Mouse (Mus musculus) spleen, adult 2 months (tissue): ENCODE data around the gene 5330417H12Rik. TPM values are rescaled to one million over a fixed set of nuclear protein-coding genes. Genes with fewer than 3 reads are reported as not detected.

Source experiments
- DNase-seq, 2 experiments: peaks; one replicate each; pipeline versions ENCODE4 v3.0.0 to v3.0.0-alpha.2; 2012 to 2021; ENCODE audit warnings: low spot score in 2 of 2, low read depth in 1 of 2
- H3K27ac ChIP-seq: fragments of 200-500 bp; 2 replicates; pipeline ENCODE4 v1.5.1; 2012; ENCODE audit warnings: low read length, inconsistent platforms; ENCODE audit not compliant: insufficient read depth
- H3K27me3 ChIP-seq: fragments of 200-500 bp; 2 replicates; pipeline ENCODE4 v1.6.1; 2012; ENCODE audit warnings: mild to moderate bottlenecking, moderate library complexity, low read length, inconsistent platforms; ENCODE audit not compliant: control insufficient read depth, insufficient read depth
- H3K36me3 ChIP-seq: fragments of 200-500 bp; 2 replicates; pipeline ENCODE4 v1.6.1; 2012; ENCODE audit warnings: mild to moderate bottlenecking, low read length, inconsistent platforms; ENCODE audit not compliant: control insufficient read depth, insufficient read depth
- H3K4me1 ChIP-seq: fragments of 200-500 bp; 2 replicates; pipeline ENCODE4 v1.6.1; 2011; ENCODE audit warnings: inconsistent platforms; ENCODE audit not compliant: control insufficient read depth, insufficient read depth, insufficient read length
- H3K4me3 ChIP-seq: fragments of 200-500 bp; 2 replicates; pipeline ENCODE4 v1.5.1; 2011; ENCODE audit warnings: mild to moderate bottlenecking, inconsistent platforms; ENCODE audit not compliant: insufficient read depth, insufficient read length; ENCODE audit errors: extremely low read depth
- CTCF ChIP-seq: fragments of 200-500 bp; IDR thresholded peaks from 2 replicates; pipeline ENCODE4 v1.5.1; 2011; ENCODE audit warnings: mild to moderate bottlenecking, inconsistent platforms; ENCODE audit not compliant: insufficient read depth, insufficient read length, insufficient replicate concordance; ENCODE audit errors: extremely low read depth
- POLR2A ChIP-seq: fragments of 200-500 bp; IDR thresholded peaks from 2 replicates; pipeline ENCODE4 v1.6.1; 2011; ENCODE audit warnings: low read depth, low read length, inconsistent platforms
- whole genome bisulfite sequencing: fragments of 180-500 bp; shearing (Covaris S2); methylation state at CpG from one replicate; pipeline ENCODE4 v1.1.7; 2018; 5-methylcytosine and 5-hydroxymethylcytosine counted together
- polyA plus RNA-seq: library from polyadenylated mRNA; depleted of rRNA; stranded (reverse); fragments of >200 nt; gene quantifications from 2 replicates; pipeline ENCODE4 v1.2.3, GENCODE M21; 2012

5330417H12Rik gene
- polyA plus RNA-seq, 1 experiment: not detected

DNA sequence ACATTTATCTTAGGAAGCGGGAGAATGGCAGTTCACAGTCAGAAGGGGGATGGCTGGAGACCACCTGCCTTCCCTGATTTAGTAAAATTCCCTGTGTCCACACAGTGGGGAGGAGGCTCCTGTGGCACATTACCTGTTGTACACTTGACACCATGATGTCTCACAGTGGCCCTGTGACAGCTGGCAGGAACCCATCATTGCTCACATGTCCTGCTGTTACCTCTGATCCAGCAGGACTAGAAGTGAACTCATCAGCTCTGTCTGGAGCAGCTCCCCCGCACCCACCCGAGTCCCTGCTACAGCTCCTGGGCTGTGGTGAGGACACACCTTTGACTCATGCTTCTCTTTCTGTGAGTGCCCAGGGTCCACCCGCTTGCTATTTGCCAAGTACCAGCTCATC, 8.2 kb upstream of the 5330417H12Rik start:
- peaks cover 7% of the 10 kb centered on the region; the same call in 1 of the 2 replicates for H3K4me1 ChIP-seq

DNA sequence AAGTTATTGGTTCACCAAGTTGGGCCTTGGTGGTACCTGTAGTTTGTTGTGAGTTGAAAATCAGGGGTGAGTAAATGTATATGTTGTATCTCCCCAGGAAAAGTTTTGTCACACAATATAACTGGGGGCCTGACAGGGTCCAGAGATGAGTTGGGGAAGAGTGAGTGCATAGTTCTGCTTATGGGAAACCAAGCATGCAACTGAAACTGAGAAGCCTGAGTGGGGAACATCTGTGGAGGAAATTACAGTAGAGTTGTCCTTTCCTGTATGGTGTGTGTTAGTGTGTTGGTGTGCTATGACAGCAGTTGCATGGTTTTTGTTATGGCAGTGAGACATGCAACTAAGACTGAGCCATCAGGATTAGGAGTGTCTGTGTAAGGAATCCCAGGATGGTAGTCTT, 3.4 kb upstream of the 5330417H12Rik start:
- TF ChIP-seq CTCF: no peak
- no peak for TF ChIP-seq POLR2A
- DNase-seq: peak; percentile 11 to 14
- Histone ChIP-seq H3K27me3 (no peaks in the 10 kb centered on the region), H3K27ac (peak overlapping the region; percentile 50), H3K36me3 (no peaks in the 10 kb centered on the region), H3K4me1 (peaks cover 9% of the 10 kb centered on the region), H3K4me3 (no peak overlapping the region)

More for the DNA sequence above, 8.2 kb upstream of the 5330417H12Rik start:
- WGBS: 92% methylated on average over 4 of the region's 4 CpGs
- Histone ChIP-seq H3K27ac (no peak overlapping the region), H3K4me3 (no peak overlapping the region), H3K36me3 (no peaks in the 10 kb centered on the region), H3K27me3 (no peaks in the 10 kb centered on the region)
- no peak for TF ChIP-seq CTCF
- TF ChIP-seq POLR2A: no peak
- DNase-seq: no peak

- no peak overlapping the region for H3K27ac ChIP-seq
- 96% methylated on average over 6 of the region's 6 CpGs for WGBS
- DNase-seq: no peak
- no peaks in the 10 kb centered on the region for H3K27me3 ChIP-seq
- H3K4me1 ChIP-seq: peaks cover 9% of the 10 kb centered on the region
- TF ChIP-seq POLR2A (no peak), CTCF (no peak)
- H3K4me3 ChIP-seq: no peak overlapping the region
- H3K36me3 ChIP-seq: no peaks in the 10 kb centered on the region
Observed at GRCm38 (mm10) chr7:107625781-107626180, 820 bp upstream of the 5330417H12Rik start.

DNA sequence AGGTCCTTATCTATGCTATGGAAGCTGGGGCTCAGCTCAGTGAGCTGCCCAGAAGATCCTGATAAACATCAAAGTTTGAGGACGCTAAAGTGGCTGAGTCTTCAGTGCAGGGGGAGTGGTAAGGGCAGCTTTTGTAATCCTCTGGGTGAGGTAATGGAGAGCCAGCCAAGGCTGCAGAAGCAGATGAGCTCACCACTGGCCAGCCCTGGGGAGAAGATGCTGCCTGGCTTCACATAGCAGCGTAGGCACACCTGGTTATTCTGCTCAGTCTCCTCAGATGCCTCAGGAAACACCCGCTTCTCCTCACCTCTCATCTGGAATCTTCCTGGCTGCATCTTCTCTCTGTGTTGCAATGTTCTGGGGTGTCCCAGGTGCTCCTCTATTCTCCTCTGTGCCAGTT, 529 bp downstream of the 5330417H12Rik start:
- no peak overlapping the region for H3K4me3 ChIP-seq
- 86% methylated on average over 3 of the region's 3 CpGs for WGBS

GRCm38 (mm10) chr7:107620137-107620536, 4.8 kb downstream of the 5330417H12Rik start:
- Histone ChIP-seq H3K27me3 (no peaks in the 10 kb centered on the region), H3K4me3 (no peak overlapping the region), H3K36me3 (no peaks in the 10 kb centered on the region), H3K27ac (no peak overlapping the region), H3K4me1 (peaks cover 5% of the 10 kb centered on the region; the same call in 1 of the 2 replicates)
- DNase-seq: no peak
- WGBS: 34% methylated on average over 3 of the region's 3 CpGs
- TF ChIP-seq POLR2A: no peak
- TF ChIP-seq CTCF: no peak

More for the DNA sequence above, 529 bp downstream of the 5330417H12Rik start:
- Histone ChIP-seq H3K4me1 (peaks cover 14% of the 10 kb centered on the region), H3K27me3 (no peaks in the 10 kb centered on the region), H3K36me3 (no peaks in the 10 kb centered on the region), H3K27ac (no peak overlapping the region)
- DNase-seq: no peak
- TF ChIP-seq CTCF: no peak
- no peak for TF ChIP-seq POLR2A

- no peak overlapping the region for H3K27ac ChIP-seq
- TF ChIP-seq POLR2A (no peak), CTCF (no peak)
- no peak for DNase-seq
- H3K4me3 ChIP-seq: no peak overlapping the region
- 77% methylated on average over 4 of the region's 4 CpGs for WGBS
- H3K36me3 ChIP-seq: no peaks in the 10 kb centered on the region
- no peaks in the 10 kb centered on the region for H3K27me3 ChIP-seq
- H3K4me1 ChIP-seq: peaks cover 5% of the 10 kb centered on the region; the same call in 1 of the 2 replicates
Observed at GRCm38 (mm10) chr7:107619225-107619624, 5.7 kb downstream of the 5330417H12Rik start.

DNA sequence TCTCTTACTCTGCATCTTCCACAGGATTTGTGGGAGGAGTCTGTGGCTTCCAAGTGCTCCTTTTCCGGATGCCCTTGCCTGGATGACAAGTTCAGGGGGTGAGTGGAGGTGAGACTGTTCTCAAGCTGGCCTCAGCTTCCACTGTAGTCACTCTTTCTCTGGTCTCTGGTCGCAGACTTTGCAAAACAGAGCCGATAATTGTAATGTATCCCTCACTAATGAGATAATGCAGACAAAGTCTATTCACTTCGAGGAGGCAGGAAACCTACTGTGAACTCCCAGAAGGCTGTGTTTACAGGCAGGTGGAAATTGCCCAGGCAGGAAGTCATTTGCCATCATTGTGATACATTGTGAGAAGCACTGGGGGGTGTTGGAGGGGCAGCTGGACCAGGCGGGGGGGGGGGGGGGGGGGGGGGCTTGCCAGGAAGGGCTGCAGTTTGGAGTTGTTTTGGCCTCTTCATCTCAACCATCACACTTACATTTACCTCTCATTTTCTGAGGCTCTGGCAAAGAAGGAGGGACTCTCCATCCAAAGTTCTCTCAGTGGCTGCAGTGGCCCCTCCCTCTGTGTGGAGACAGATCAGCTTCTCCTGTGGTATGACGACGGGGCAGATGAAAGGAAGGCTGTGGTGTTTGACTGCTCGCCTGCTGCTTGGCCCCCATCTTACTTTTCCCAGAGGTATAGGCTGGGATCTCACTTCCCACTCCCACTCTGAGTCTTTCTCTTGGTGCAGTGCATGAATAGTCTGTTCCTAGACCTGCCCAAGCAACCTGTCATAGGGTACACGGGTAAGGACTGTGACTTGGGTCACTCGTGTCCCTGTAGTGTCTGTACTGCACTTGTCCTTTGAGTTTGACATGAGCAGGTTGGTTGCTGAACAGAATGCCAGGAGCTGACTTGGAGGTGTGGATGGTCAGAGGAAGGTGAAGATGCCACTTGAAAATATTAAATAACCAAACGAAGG, 6.7 kb downstream of the 5330417H12Rik start:
- no peak for TF ChIP-seq CTCF
- no peak for TF ChIP-seq POLR2A
- no peak for DNase-seq
- no peaks in the 10 kb centered on the region for H3K36me3 ChIP-seq
- no peaks in the 10 kb centered on the region for H3K27me3 ChIP-seq
- H3K4me3 ChIP-seq: no peak overlapping the region
- 45% methylated on average over 11 of the region's 11 CpGs for WGBS
- H3K4me1 ChIP-seq: peaks cover 5% of the 10 kb centered on the region; the same call in 1 of the 2 replicates
- no peak overlapping the region for H3K27ac ChIP-seq
